Mouse (Mus musculus) lung, postnatal 0 days (tissue): ENCODE measurements around the gene Ltbr. TPM values are rescaled to one million over a fixed set of nuclear protein-coding genes. Genes with fewer than 3 reads are reported as not detected.

Source experiments
- ATAC-seq: fragments of 200-750 bp; cut with Nextera tagmentation; 2 replicates; pipeline ENCODE4 v1.8.0; 2017; ENCODE audit warnings: moderate library complexity
- DNase-seq: peaks from one replicate; pipeline ENCODE4 v3.0.0-alpha.2; 2016; ENCODE audit warnings: low spot score
- H3K27ac ChIP-seq: fragments of 300-500 bp; sonication (generic); 2 replicates; pipeline ENCODE4 v1.5.1; 2014; ENCODE audit warnings: antibody characterized with exemption, mild to moderate bottlenecking, low read length, mixed read lengths
- H3K27me3 ChIP-seq: fragments of 300-500 bp; sonication (generic); replicated peaks from 2 replicates; pipeline ENCODE4 v1.6.1; 2014; ENCODE audit warnings: low read length, mixed read lengths; ENCODE audit not compliant: insufficient read depth
- H3K36me3 ChIP-seq: fragments of 300-500 bp; sonication (generic); 2 replicates; pipeline ENCODE4 v1.6.1; 2014; ENCODE audit warnings: low read length, mixed read lengths; ENCODE audit not compliant: insufficient read depth
- H3K4me1 ChIP-seq: fragments of 300-500 bp; sonication (generic); 2 replicates; pipeline ENCODE4 v1.6.1; 2014; ENCODE audit warnings: antibody characterized with exemption, low read depth, low read length, mixed read lengths; ENCODE audit not compliant: insufficient read depth
- H3K4me2 ChIP-seq: fragments of 300-500 bp; sonication (generic); replicated peaks from 2 replicates; pipeline ENCODE4 v1.6.1; 2014; ENCODE audit warnings: low read depth, mild to moderate bottlenecking, low read length, moderate library complexity, mixed read lengths
- H3K4me3 ChIP-seq: fragments of 300-500 bp; sonication (generic); 2 replicates; pipeline ENCODE4 v1.5.1; 2014; ENCODE audit warnings: low read depth, low read length
- H3K9ac ChIP-seq: fragments of 300-500 bp; sonication (generic); replicated peaks from 2 replicates; pipeline ENCODE4 v1.6.1; 2014; ENCODE audit warnings: low read depth, mild to moderate bottlenecking
- H3K9me3 ChIP-seq: fragments of 300-500 bp; sonication (generic); 2 replicates; pipeline ENCODE4 v1.6.1; 2016; ENCODE audit warnings: low read length, mixed read lengths
- CTCF ChIP-seq: IDR thresholded peaks from 2 replicates; pipeline ENCODE4 v1.5.1; 2016; ENCODE audit warnings: antibody characterized with exemption, mild to moderate bottlenecking
- EP300 ChIP-seq: IDR thresholded peaks from 2 replicates; pipeline ENCODE4 v1.6.1; 2016; ENCODE audit warnings: antibody characterized with exemption, mild to moderate bottlenecking, control low read depth
- WGBS: fragments of 180-500 bp; shearing (Covaris S2); extraction: QIAGEN DNeasy Blood & Tissue Kit; methylation state at CpG from one replicate; pipeline ENCODE4 v1.1.7; 2014; 5-methylcytosine and 5-hydroxymethylcytosine counted together
- polyA plus RNA-seq: library from polyadenylated mRNA; unstranded; fragments of >200 nt; fragmentation: Nextera tagmentation; extraction: Ambion mirVana; gene quantifications from 2 replicates; pipeline ENCODE4 v1.2.1, GENCODE M21; 2015

The Ltbr gene
- polyA plus RNA-seq, 1 experiment from 2014 or later, result 100 TPM

DNA sequence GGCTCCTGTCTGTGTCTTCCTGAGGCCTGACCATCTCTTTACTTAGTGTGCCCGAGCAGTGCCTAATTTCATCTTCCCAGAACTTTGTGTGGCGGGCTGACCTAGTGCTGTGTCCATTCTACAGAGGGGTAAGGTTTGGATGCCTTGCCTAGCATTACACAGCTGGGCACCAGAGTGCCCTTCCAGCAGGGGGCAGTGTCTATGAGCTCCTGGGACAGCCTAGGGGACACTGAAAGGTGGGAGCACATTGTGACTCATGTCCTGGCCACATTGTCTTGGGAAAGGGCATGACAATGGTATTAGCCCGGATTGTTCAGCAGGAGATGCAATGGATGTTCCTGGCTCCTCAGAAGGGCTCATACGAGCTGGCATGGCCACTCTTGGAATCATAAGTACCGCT lies 14.6 kb upstream of the Ltbr start:
- Histone ChIP-seq H3K4me1 (no peaks in the 10 kb centered on the region), H3K4me3 (no peak overlapping the region), H3K27me3 (no peaks in the 10 kb centered on the region), H3K36me3 (no peaks in the 10 kb centered on the region), H3K27ac (no peak overlapping the region), H3K9me3 (no peaks in the 10 kb centered on the region), H3K9ac (no peak overlapping the region), H3K4me2 (no peak overlapping the region)
- DNase-seq, result peak; percentile 35
- peak; percentile 11; the same call in 1 of the 2 replicates for ATAC-seq
- 74% methylated on average over 5 of the region's 5 CpGs for WGBS
- TF ChIP-seq EP300 (no peak), CTCF (peak; percentile 72)

GRCm38 (mm10) chr6:125325337-125325736 lies 11.7 kb upstream of the Ltbr start:
- TF ChIP-seq CTCF, result no peak
- TF ChIP-seq EP300, result no peak
- H3K27me3 ChIP-seq, result no peaks in the 10 kb centered on the region
- H3K4me1 ChIP-seq, result no peaks in the 10 kb centered on the region
- DNase-seq (peak; percentile 61), ATAC-seq (no peak)
- H3K9me3 ChIP-seq, result no peaks in the 10 kb centered on the region
- H3K36me3 ChIP-seq, result no peaks in the 10 kb centered on the region
- H3K4me2 ChIP-seq, result peak overlapping the region; percentile 46
- WGBS, result 36% methylated on average over 6 of the region's 6 CpGs
- no peak overlapping the region; the same call in 1 of the 2 replicates for H3K9ac ChIP-seq
- H3K4me3 ChIP-seq, result peak overlapping the region; percentile 10
- no peak overlapping the region for H3K27ac ChIP-seq

GRCm38 (mm10) chr6:125323547-125323946 lies 9.9 kb upstream of the Ltbr start:
- H3K4me2 ChIP-seq, result peak overlapping the region; percentile 46

GRCm38 (mm10) chr6:125322794-125323193 lies 9.1 kb upstream of the Ltbr start:
- ATAC-seq, result peak; percentile 58
- 48% methylated on average over 13 of the region's 13 CpGs for WGBS
- H3K27ac ChIP-seq, result peak overlapping the region; percentile 98
- no peaks in the 10 kb centered on the region for H3K4me1 ChIP-seq
- DNase-seq, result peak; percentile 88
- peak overlapping the region; percentile 47 for H3K4me3 ChIP-seq
- H3K9me3 ChIP-seq, result no peaks in the 10 kb centered on the region
- TF ChIP-seq EP300 (peak; percentile 97), CTCF (no peak)
- peak overlapping the region; percentile 53 for H3K4me2 ChIP-seq
- no peaks in the 10 kb centered on the region for H3K36me3 ChIP-seq
- H3K9ac ChIP-seq, result peak overlapping the region; percentile 82; the same call in 1 of the 2 replicates
- H3K27me3 ChIP-seq, result no peaks in the 10 kb centered on the region

More at GRCm38 (mm10) chr6:125323547-125323946, 9.9 kb upstream of the Ltbr start:
- DNase-seq (peak; percentile 75), ATAC-seq (peak; percentile 9; the same call in 1 of the 2 replicates)
- no peaks in the 10 kb centered on the region for H3K4me1 ChIP-seq
- H3K27ac ChIP-seq, result peak overlapping the region; percentile 98
- TF ChIP-seq CTCF, result no peak
- TF ChIP-seq EP300, result peak; percentile 78
- H3K4me3 ChIP-seq, result peak overlapping the region; percentile 47
- WGBS, result 25% methylated on average over 6 of the region's 6 CpGs
- H3K27me3 ChIP-seq, result no peaks in the 10 kb centered on the region
- peak overlapping the region; percentile 20; the same call in 1 of the 2 replicates for H3K9ac ChIP-seq
- H3K9me3 ChIP-seq, result no peaks in the 10 kb centered on the region
- no peaks in the 10 kb centered on the region for H3K36me3 ChIP-seq

- Histone ChIP-seq H3K27me3 (no peaks in the 10 kb centered on the region), H3K4me3 (peak overlapping the region; percentile 47), H3K4me2 (peak overlapping the region; percentile 53), H3K4me1 (no peaks in the 10 kb centered on the region; the same call in 1 of the 2 replicates), H3K36me3 (no peaks in the 10 kb centered on the region), H3K9ac (peak overlapping the region; percentile 82), H3K9me3 (no peaks in the 10 kb centered on the region), H3K27ac (peak overlapping the region; percentile 98)
- TF ChIP-seq EP300, result peak; percentile 65; the same call in 1 of the 2 replicates
- TF ChIP-seq CTCF, result peak; percentile 32; the same call in 1 of the 2 replicates
- 12% methylated on average over 26 of the region's 26 CpGs for WGBS
- DNase-seq (peak; percentile 88), ATAC-seq (peak; percentile 59)
Observed at GRCm38 (mm10) chr6:125321114-125321855, 7.6 kb upstream of the Ltbr start.

DNA sequence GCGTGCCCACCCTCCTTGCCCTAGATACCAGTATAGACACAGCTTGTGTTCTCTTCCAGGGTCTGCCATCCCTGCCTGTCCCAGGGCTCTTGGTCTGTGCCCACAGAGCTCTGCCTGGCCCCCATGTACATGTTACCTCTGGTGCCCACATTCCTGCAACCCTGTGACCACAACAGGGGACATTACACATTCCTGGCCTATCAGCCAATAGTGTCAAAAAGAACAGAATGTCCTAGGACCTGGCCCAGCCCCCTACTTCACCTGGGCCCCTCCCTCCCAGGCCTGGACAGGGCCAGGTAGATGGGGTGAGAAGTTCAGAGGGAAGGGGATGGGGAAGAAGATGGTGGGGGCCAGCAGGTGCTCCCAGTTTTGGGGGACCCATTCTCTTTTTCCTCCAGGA lies 6.6 kb upstream of the Ltbr start, which contains the start of gene Scnn1a:
Gene Scnn1a (plus strand): TSS at position 337 of the 400 bp plus-strand sequence.
- DNase-seq (peak; percentile 91), ATAC-seq (peak; percentile 70)
- TF ChIP-seq CTCF (no peak), EP300 (peak; percentile 100)
- Histone ChIP-seq H3K36me3 (no peaks in the 10 kb centered on the region), H3K9me3 (no peaks in the 10 kb centered on the region), H3K9ac (peak within 1 kb of the TSS; percentile 82), H3K4me1 (no peaks in the 10 kb centered on the region; the same call in 1 of the 2 replicates), H3K27ac (peak within 1 kb of the TSS; percentile 98), H3K4me2 (peak within 1 kb of the TSS; percentile 53), H3K27me3 (no peaks in the 10 kb centered on the region), H3K4me3 (peak within 1 kb of the TSS; percentile 47)
- WGBS, result 89% methylated on average over 1 of the region's 1 CpGs
